Mouse (Mus musculus) kidney, adult 2 months (tissue): Measurements from ENCODE around the gene Dcaf7. TPM values are rescaled to one million over a fixed set of nuclear protein-coding genes. Genes with fewer than 3 reads are reported as not detected.
A peak's percentile ranks its signal among the peaks of the same experiment; 100 is the strongest.

ENCODE experiments used
- DNase-seq: peaks from one replicate; pipeline ENCODE4 v3.0.0; 2021
- H3K27ac ChIP-seq: fragments of 200-500 bp; 2 replicates; pipeline ENCODE4 v1.5.1; 2012; ENCODE audit warnings: low read depth, low read length, control low read depth, inconsistent platforms; ENCODE audit not compliant: insufficient read depth
- H3K27me3 ChIP-seq: fragments of 200-500 bp; replicated peaks from 2 replicates; pipeline ENCODE4 v1.6.1; 2012; ENCODE audit warnings: mild to moderate bottlenecking, moderate library complexity, low read length, inconsistent platforms; ENCODE audit not compliant: control insufficient read depth, insufficient read depth
- H3K36me3 ChIP-seq: fragments of 200-500 bp; 2 replicates; pipeline ENCODE4 v1.6.1; 2012; ENCODE audit warnings: mild to moderate bottlenecking, moderate library complexity, low read length, inconsistent platforms; ENCODE audit not compliant: control insufficient read depth, insufficient read depth
- H3K4me1 ChIP-seq: fragments of 200-500 bp; 2 replicates; pipeline ENCODE4 v1.6.1; 2011; ENCODE audit warnings: low read length; ENCODE audit not compliant: control insufficient read depth, insufficient read depth
- H3K4me3 ChIP-seq: fragments of 200-500 bp; 2 replicates; pipeline ENCODE4 v1.5.1; 2011; ENCODE audit warnings: mild to moderate bottlenecking, low read depth, low read length, control low read depth; ENCODE audit not compliant: insufficient read depth
- CTCF ChIP-seq: fragments of 200-500 bp; conservative IDR thresholded peaks from 2 replicates; pipeline ENCODE4 v1.5.1; 2011; ENCODE audit warnings: low read depth, mild to moderate bottlenecking, control low read depth, low read length, moderate library complexity, mixed read lengths; ENCODE audit not compliant: insufficient read depth, insufficient read length
- POLR2A ChIP-seq: fragments of 200-500 bp; IDR thresholded peaks from one replicate; pipeline ENCODE4 v1.6.1; 2011; ENCODE audit warnings: low read depth, low read length, control low read depth
- WGBS: fragments of 180-500 bp; shearing (Covaris S2); methylation state at CpG from one replicate; pipeline ENCODE4 v1.1.7; 2018; 5-methylcytosine and 5-hydroxymethylcytosine counted together
- polyA plus RNA-seq: library from polyadenylated mRNA; depleted of rRNA; stranded (reverse); fragments of >200 nt; gene quantifications from 2 replicates; pipeline ENCODE4 v1.2.3, GENCODE M21; 2012

Dcaf7 gene
- polyA plus RNA-seq, 1 experiment = 37.7 TPM

DNA sequence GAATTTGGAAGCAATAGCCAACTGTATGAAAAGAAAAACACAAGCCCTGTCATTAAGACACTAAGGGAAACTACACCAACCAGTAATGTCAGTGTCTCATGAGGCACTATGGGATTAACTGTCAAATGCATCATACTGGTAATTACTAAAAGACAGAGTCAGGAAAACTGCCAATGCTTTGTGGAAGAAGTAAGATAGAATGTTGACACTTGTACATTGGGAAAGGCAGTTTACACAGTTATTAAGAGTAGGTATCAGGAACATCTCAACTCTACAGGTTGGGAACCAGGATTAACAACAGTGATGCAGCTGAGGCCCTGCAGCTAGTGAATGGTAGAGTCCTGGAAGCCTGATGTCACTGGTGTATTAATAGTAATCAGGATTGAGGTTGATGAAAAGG is 7.7 kb downstream of the Dcaf7 start:
- H3K27me3 ChIP-seq = no peaks in the 10 kb centered on the region
- H3K27ac ChIP-seq = no peak overlapping the region
- no peaks in the 10 kb centered on the region for H3K36me3 ChIP-seq
- TF ChIP-seq POLR2A = no peak
- no peak for TF ChIP-seq CTCF
- H3K4me3 ChIP-seq = no peak overlapping the region
- H3K4me1 ChIP-seq = peaks cover 4% of the 10 kb centered on the region; the same call in 1 of the 2 replicates
- no peak for DNase-seq

GRCm38 (mm10) chr11:106045256-106045655 is 8.6 kb downstream of the Dcaf7 start:
- no peaks in the 10 kb centered on the region for H3K27me3 ChIP-seq
- no peaks in the 10 kb centered on the region for H3K36me3 ChIP-seq
- no peak overlapping the region for H3K27ac ChIP-seq
- no peak overlapping the region for H3K4me3 ChIP-seq
- no peak for DNase-seq
- TF ChIP-seq CTCF = no peak
- TF ChIP-seq POLR2A = no peak
- H3K4me1 ChIP-seq = peaks cover 4% of the 10 kb centered on the region; the same call in 1 of the 2 replicates
- 98% methylated on average over 1 of the region's 1 CpGs for WGBS

DNA sequence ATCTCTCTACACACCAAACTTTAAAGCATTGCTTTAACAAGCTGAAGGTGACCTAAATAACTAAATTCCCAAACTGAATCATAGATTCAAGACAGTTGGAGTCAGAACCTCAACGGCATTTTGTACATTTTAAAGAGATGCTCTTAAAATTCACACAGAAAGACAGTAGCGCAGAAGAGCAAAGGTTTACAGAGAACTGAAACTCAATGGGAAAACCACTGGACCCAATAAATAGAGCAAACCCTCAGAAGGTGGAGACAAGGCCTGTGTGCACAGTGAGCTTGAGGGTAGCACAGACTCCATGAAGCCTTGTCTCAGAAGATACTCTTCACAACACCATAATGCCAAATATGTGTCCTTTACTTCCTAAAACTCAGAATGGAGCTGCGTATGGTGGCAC is 9.1 kb downstream of the Dcaf7 start:
- DNase-seq = no peak
- H3K27me3 ChIP-seq = no peaks in the 10 kb centered on the region
- no peak overlapping the region for H3K4me3 ChIP-seq
- no peak overlapping the region for H3K27ac ChIP-seq
- H3K4me1 ChIP-seq = peaks cover 4% of the 10 kb centered on the region; the same call in 1 of the 2 replicates
- WGBS = 89% methylated on average over 3 of the region's 3 CpGs
- no peak for TF ChIP-seq POLR2A
- TF ChIP-seq CTCF = no peak
- no peaks in the 10 kb centered on the region for H3K36me3 ChIP-seq

DNA sequence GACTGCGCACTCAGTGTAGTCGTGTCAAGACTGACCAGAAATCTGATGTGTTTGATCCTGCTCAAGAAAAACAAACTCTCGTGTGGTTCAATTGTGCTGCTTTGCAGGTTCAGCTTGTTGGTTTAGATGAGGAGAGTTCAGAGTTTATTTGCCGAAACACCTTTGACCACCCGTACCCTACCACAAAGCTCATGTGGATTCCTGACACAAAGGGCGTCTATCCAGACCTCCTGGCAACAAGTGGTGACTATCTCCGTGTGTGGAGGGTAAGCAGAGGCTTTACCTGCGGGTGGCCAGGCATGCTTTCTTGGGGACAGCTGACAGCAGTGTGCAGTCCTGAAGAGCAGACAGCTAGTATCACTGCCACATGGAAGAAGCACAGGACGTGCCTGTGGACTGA is 9.9 kb downstream of the Dcaf7 start:
- no peaks in the 10 kb centered on the region for H3K27me3 ChIP-seq
- no peak overlapping the region for H3K27ac ChIP-seq
- peaks cover 4% of the 10 kb centered on the region; the same call in 1 of the 2 replicates for H3K4me1 ChIP-seq
- TF ChIP-seq CTCF (no peak), POLR2A (no peak)
- no peak overlapping the region for H3K4me3 ChIP-seq
- DNase-seq = peak; percentile 24
- H3K36me3 ChIP-seq = no peaks in the 10 kb centered on the region
- WGBS = 69% methylated on average over 9 of the region's 9 CpGs

- Histone ChIP-seq H3K27ac (no peak overlapping the region), H3K36me3 (no peaks in the 10 kb centered on the region; the same call in none of the 2 replicates), H3K27me3 (no peaks in the 10 kb centered on the region), H3K4me3 (no peak overlapping the region), H3K4me1 (no peaks in the 10 kb centered on the region)
- TF ChIP-seq CTCF (no peak), POLR2A (no peak)
- no peak for DNase-seq
- WGBS = 77% methylated on average over 2 of the region's 2 CpGs
Observed at GRCm38 (mm10) chr11:106053921-106054320, 17.2 kb downstream of the Dcaf7 start.

DNA sequence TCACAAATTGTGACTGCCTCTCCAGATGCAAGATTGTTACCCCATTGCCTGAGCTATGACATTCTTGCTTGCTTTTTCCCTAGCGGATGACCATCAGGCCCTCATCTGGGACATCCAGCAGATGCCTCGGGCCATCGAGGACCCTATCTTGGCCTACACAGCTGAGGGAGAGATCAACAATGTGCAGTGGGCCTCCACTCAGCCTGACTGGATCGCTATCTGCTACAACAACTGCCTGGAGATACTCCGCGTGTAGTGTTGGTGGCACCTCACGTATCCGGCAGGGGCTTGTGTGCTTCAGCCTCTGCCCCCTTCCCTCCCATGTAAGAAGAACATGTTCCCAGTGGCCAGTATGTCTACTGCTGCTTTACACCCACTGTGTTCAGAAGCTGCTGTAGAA is 17.9 kb downstream of the Dcaf7 start:
- H3K4me1 ChIP-seq = no peaks in the 10 kb centered on the region
- no peaks in the 10 kb centered on the region; the same call in none of the 2 replicates for H3K36me3 ChIP-seq
- no peak for DNase-seq
- H3K27me3 ChIP-seq = no peaks in the 10 kb centered on the region
- no peak overlapping the region for H3K27ac ChIP-seq
- H3K4me3 ChIP-seq = no peak overlapping the region
- no peak for TF ChIP-seq POLR2A
- no peak for TF ChIP-seq CTCF
- WGBS = 95% methylated on average over 8 of the region's 8 CpGs

DNA sequence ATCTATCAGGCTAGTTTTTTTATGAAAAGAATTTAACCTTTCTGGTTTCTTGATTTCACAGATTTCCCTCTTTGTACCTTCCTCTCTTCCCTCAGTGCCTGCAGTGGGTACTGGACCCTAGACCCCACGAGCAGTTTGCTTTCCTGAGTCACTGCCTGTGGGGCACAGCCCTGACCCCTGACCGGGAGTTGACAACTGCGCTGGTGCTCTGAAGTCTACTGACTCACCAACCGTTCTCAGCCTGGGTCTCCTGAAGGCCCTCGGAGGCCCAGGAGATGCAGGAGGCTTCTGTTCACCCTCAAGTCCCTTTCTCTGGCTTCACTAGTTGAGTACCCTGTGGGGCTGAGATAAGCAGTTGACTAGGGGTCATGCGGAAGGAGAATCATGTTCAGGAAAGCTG is 18.7 kb downstream of the Dcaf7 start:
- no peak for TF ChIP-seq POLR2A
- TF ChIP-seq CTCF = no peak
- 80% methylated on average over 6 of the region's 6 CpGs for whole genome bisulfite sequencing
- H3K27ac ChIP-seq = no peak overlapping the region
- no peaks in the 10 kb centered on the region; the same call in none of the 2 replicates for H3K36me3 ChIP-seq
- H3K4me1 ChIP-seq = no peaks in the 10 kb centered on the region
- no peak overlapping the region for H3K4me3 ChIP-seq
- DNase-seq = no peak
- H3K27me3 ChIP-seq = no peaks in the 10 kb centered on the region

DNA sequence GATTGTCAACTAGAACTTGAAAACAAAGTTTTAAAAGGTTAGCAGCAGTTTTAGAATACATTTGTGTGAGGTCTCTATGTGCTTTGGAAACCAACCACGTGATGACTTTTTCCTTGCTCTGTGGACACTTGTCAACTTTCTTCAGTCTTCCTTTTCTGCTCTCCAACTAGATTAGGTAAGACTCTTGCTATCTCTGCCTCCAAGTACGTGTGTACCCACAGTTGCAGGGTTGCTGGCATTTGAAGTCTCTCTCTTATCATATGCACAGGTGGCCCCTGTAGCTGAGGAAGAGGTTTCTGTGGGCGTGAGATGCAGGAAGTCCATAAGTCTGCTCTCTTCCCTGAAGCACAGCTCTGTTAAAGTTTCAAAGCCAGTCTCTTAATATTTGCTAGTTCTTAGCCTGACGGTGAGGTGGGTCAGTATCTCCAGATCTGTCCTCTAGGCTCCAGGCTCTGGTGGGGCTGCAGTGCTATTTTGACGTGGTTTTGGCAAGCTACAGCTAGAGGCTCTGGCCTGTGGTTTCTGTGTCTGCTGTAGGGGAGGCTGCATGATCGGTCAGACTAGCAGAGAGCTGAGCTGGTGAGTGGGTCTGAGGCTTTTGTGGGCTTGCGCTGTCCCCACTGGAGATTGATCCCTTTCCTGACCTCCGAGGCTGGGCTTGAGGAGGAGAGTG is 20.3 kb downstream of the Dcaf7 start:
- Histone ChIP-seq H3K27ac (no peak overlapping the region), H3K4me3 (no peak overlapping the region), H3K27me3 (no peaks in the 10 kb centered on the region), H3K36me3 (no peaks in the 10 kb centered on the region; the same call in none of the 2 replicates), H3K4me1 (no peaks in the 10 kb centered on the region)
- DNase-seq = no peak
- TF ChIP-seq CTCF (no peak), POLR2A (no peak)
- WGBS = 90% methylated on average over 8 of the region's 8 CpGs
